Mouse (Mus musculus) CH12.LX (cell line): ENCODE data around the gene Gcnt3.

Source experiments
- CTCF ChIP-seq, 2 experiments: IDR thresholded peaks in 1 of 2; conservative IDR thresholded peaks in 1 of 2; 2 replicates each; pipeline ENCODE4 v1.5.1; 2011 to 2012; ENCODE audit warnings: low read depth in 2 of 2, low read length in 2 of 2, improper control_type of control experiment in 1 of 2, inconsistent platforms in 1 of 2, mild to moderate bottlenecking in 1 of 2, moderate library complexity in 1 of 2
- EP300 ChIP-seq: IDR thresholded peaks from 2 replicates; pipeline ENCODE4 v1.6.1; 2011; ENCODE audit warnings: low read length, improper control_type of control experiment
- JUN ChIP-seq: IDR thresholded peaks from 2 replicates; pipeline ENCODE4 v1.6.1; 2011; ENCODE audit warnings: low read depth, mild to moderate bottlenecking, low read length, improper control_type of control experiment, moderate library complexity; ENCODE audit not compliant: insufficient read depth
- JUND ChIP-seq: conservative IDR thresholded peaks from 2 replicates; pipeline ENCODE4 v1.6.1; 2011; ENCODE audit warnings: low read depth, low read length, improper control_type of control experiment
- MAFK ChIP-seq: IDR thresholded peaks from 2 replicates; pipeline ENCODE4 v1.6.1; 2011; ENCODE audit warnings: low read length, improper control_type of control experiment; ENCODE audit not compliant: insufficient replicate concordance
- MEF2A ChIP-seq: IDR thresholded peaks from 2 replicates; pipeline ENCODE4 v1.6.1; 2014; ENCODE audit warnings: low read depth, mild to moderate bottlenecking, inconsistent platforms, low read length, improper control_type of control experiment, borderline replicate concordance
- MYC ChIP-seq: IDR thresholded peaks from 2 replicates; pipeline ENCODE4 v1.6.1; 2011; ENCODE audit warnings: low read depth, mild to moderate bottlenecking, improper control_type of control experiment, low read length
- NELFE ChIP-seq: IDR thresholded peaks from 2 replicates; pipeline ENCODE4 v1.6.1; 2011; ENCODE audit warnings: low read depth, low read length, improper control_type of control experiment
- POLR2A ChIP-seq: IDR thresholded peaks from 2 replicates; pipeline ENCODE4 v1.6.1; 2011; ENCODE audit warnings: low read depth, mild to moderate bottlenecking, improper control_type of control experiment, low read length
- USF1 ChIP-seq: IDR thresholded peaks from 2 replicates; pipeline ENCODE4 v1.6.1; 2014; ENCODE audit warnings: low read depth, mild to moderate bottlenecking, inconsistent platforms, low read length, improper control_type of control experiment
- USF2 ChIP-seq: conservative IDR thresholded peaks from 2 replicates; pipeline ENCODE4 v1.6.1; 2011; ENCODE audit warnings: low read depth, low read length, improper control_type of control experiment
- ZC3H11A ChIP-seq: IDR thresholded peaks from 2 replicates; pipeline ENCODE4 v1.6.1; 2012; ENCODE audit warnings: low read depth, mild to moderate bottlenecking, inconsistent platforms, low read length, improper control_type of control experiment
- ZKSCAN1 ChIP-seq: IDR thresholded peaks from 2 replicates; pipeline ENCODE4 v1.6.1; 2012; ENCODE audit warnings: low read depth, inconsistent platforms, low read length, improper control_type of control experiment, borderline replicate concordance

DNA sequence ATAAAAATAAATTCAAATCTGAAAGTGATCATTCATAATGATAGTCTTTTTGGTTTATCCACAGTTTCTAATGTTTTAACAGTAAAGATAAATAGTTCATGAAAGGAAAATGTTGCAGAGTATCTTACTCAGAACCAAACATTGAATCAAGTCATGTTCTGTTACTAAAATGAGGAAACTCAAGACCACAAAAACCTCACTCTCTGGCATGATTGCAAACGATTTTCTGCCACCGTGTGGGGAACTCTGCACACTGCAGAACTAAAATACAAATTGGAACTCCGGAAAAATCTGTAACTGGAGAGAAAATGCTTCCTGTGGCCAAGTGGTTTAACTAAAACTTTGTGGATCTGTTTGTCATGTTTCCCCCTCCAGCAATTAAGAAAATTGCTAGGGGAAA is 50.3 kb downstream of the Gcnt3 start:
- TF ChIP-seq POLR2A (no peak), USF1 (no peak), EP300 (peak; percentile 98), CTCF (conservative IDR thresholded peaks at IDR 0.05 in 1 of 2, IDR thresholded peaks at IDR 0.05 in 1 of 2; ENCODE audit: low read depth in 2 of 2, low read length in 2 of 2) (peak; percentile 61 to 96), JUND (peak; percentile 98), ZKSCAN1 (no peak), USF2 (no peak), JUN (peak; percentile 96), MEF2A (peak; percentile 93), MAFK (peak; percentile 70), MYC (peak; percentile 86), NELFE (no peak), ZC3H11A (peak; percentile 52)
